Mouse (Mus musculus) CH12.LX (cell line): ENCODE data around the gene Gm8180.
"Not testable (repeated sequence)": the region's sequence is repeated elsewhere in the genome, so short reads cannot be mapped to it uniquely, and the experiment has no call there.

Experiments
- CTCF ChIP-seq, 2 experiments: IDR thresholded peaks in 1 of 2; conservative IDR thresholded peaks in 1 of 2; 2 replicates each; pipeline ENCODE4 v1.5.1; 2011 to 2012; ENCODE audit warnings: low read depth in 2 of 2, low read length in 2 of 2, improper control_type of control experiment in 1 of 2, inconsistent platforms in 1 of 2, mild to moderate bottlenecking in 1 of 2, moderate library complexity in 1 of 2
- EP300 ChIP-seq: IDR thresholded peaks from 2 replicates; pipeline ENCODE4 v1.6.1; 2011; ENCODE audit warnings: low read length, improper control_type of control experiment
- MEF2A ChIP-seq: IDR thresholded peaks from 2 replicates; pipeline ENCODE4 v1.6.1; 2014; ENCODE audit warnings: low read depth, mild to moderate bottlenecking, inconsistent platforms, low read length, improper control_type of control experiment, borderline replicate concordance
- POLR2A ChIP-seq: IDR thresholded peaks from 2 replicates; pipeline ENCODE4 v1.6.1; 2011; ENCODE audit warnings: low read depth, mild to moderate bottlenecking, improper control_type of control experiment, low read length

- TF ChIP-seq POLR2A; CTCF (conservative IDR thresholded peaks at IDR 0.05 in 1 of 2, IDR thresholded peaks at IDR 0.05 in 1 of 2; ENCODE audit: low read depth in 2 of 2, low read length in 2 of 2); MEF2A; EP300: not testable (repeated sequence)
Observed at GRCm38 (mm10) chr14:43824176-43824575, 39.6 kb upstream of the Gm8180 start.
